Mouse (Mus musculus) heart, adult 8-10 months (tissue): ENCODE data around the gene Haus2. TPM values are rescaled to one million over a fixed set of nuclear protein-coding genes. Genes with fewer than 3 reads are reported as not detected.

ENCODE experiments used
- DNase-seq: peaks from one replicate; pipeline ENCODE4 v3.0.0; 2022; ENCODE audit warnings: low spot score
- total RNA-seq, 4 experiments: library from RNA; stranded (reverse); gene quantifications; 2 replicates each; pipeline ENCODE4 v1.2.4; 2022

The Haus2 gene
- total RNA-seq, 4 experiments from 2014 or later: 10.0 to 12.1 (median 11.4) TPM

- no peak for DNase-seq
Observed at GRCm38 (mm10) chr2:120616279-120617163, 7.3 kb downstream of the Haus2 start.

- DNase-seq: no peak
Observed at GRCm38 (mm10) chr2:120619538-120619937, 10.4 kb downstream of the Haus2 start.

GRCm38 (mm10) chr2:120622920-120623319 lies 13.7 kb downstream of the Haus2 start:
- DNase-seq: no peak

- no peak for DNase-seq
Observed at GRCm38 (mm10) chr2:120628076-120628865, 19.1 kb downstream of the Haus2 start.

- peak; percentile 98 for DNase-seq
Observed at GRCm38 (mm10) chr2:120628886-120629735, 19.9 kb downstream of the Haus2 start, which contains the start of gene Stard9. Gene Stard9, plus strand, starts transcription at chr2:120629121.

- no peak for DNase-seq
Observed at GRCm38 (mm10) chr2:120630246-120630645, 21.1 kb downstream of the Haus2 start.

GRCm38 (mm10) chr2:120630655-120631054 lies 21.5 kb downstream of the Haus2 start:
- DNase-seq: no peak

GRCm38 (mm10) chr2:120631521-120631920 lies 22.3 kb downstream of the Haus2 start:
- no peak for DNase-seq

GRCm38 (mm10) chr2:120631957-120632356 lies 22.8 kb downstream of the Haus2 start:
- peak; percentile 82 for DNase-seq

- DNase-seq: no peak
Observed at GRCm38 (mm10) chr2:120640835-120641234, 31.7 kb downstream of the Haus2 start.

GRCm38 (mm10) chr2:120643836-120644235 lies 34.7 kb downstream of the Haus2 start:
- DNase-seq: peak; percentile 65

GRCm38 (mm10) chr2:120646777-120647176 lies 37.6 kb downstream of the Haus2 start:
- no peak for DNase-seq

- no peak for DNase-seq
Observed at GRCm38 (mm10) chr2:120652256-120652924, 43.2 kb downstream of the Haus2 start.

- no peak for DNase-seq
Observed at GRCm38 (mm10) chr2:120652925-120653284, 43.7 kb downstream of the Haus2 start.

- DNase-seq: no peak
Observed at GRCm38 (mm10) chr2:120654693-120655092, 45.5 kb downstream of the Haus2 start.

GRCm38 (mm10) chr2:120655905-120656304 lies 46.7 kb downstream of the Haus2 start:
- DNase-seq: no peak

- DNase-seq: no peak
Observed at GRCm38 (mm10) chr2:120656711-120657110, 47.5 kb downstream of the Haus2 start.

- DNase-seq: no peak
Observed at GRCm38 (mm10) chr2:120658486-120658885, 49.3 kb downstream of the Haus2 start.

GRCm38 (mm10) chr2:120659318-120659717 lies 50.1 kb downstream of the Haus2 start:
- no peak for DNase-seq

- DNase-seq: peak; percentile 29
Observed at GRCm38 (mm10) chr2:120660486-120661078, 51.4 kb downstream of the Haus2 start.

- DNase-seq: no peak
Observed at GRCm38 (mm10) chr2:120662766-120663165, 53.6 kb downstream of the Haus2 start.
